Mouse (Mus musculus) fibroblast of lung, adult 2 months (primary cell): Measurements from ENCODE around the gene Bmp3.

Experiments
- DNase-seq: peaks from one replicate; pipeline ENCODE4 v3.0.0-alpha.2; 2011; ENCODE audit warnings: low read depth

Gene Bmp3

DNA sequence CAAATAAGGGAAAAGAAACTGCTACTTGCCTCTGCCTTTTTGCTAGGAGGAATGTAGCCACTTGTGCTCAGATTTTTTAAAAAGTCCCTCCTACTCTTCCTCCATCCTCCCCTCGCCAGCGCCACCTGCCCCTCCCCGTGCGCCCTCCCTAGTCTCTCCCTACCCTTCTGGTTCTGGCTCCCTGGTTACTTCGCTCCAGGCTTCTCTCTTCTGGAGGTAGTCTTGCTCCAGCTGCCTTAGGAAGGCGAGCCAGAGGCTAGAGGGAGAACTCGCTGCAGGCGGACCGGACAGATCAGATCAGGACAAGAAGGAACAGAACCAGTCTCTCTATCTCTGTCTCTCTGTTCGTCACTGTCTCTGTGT lies at the start of gene Bmp3:
Bmp3 (plus strand) TSS at position 152 of the 363 bp plus-strand sequence.
- DNase-seq, result no peak

DNA sequence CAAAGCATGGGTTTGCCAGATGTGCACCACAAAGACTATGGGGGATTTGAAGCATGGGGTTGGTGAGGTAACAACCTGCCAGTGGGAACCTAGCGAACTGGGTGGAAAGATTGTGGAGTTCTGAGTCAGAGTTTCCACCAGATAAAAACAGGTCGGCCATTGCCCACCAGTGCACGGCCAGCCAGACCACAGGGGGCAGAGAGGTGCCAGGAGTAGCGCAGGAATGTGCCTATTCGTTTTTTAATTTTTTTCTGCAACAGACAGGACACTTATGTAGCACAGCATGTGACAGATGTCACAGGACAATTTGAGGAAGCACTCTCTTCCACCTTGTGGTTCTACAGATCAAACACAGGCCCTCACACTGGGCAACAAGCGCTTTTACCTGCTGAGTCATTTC lies 49.5 kb upstream of the Bmp3 start:
- peak; percentile 3 for DNase-seq

GRCm38 (mm10) chr5:98806492-98806891 lies 47.7 kb upstream of the Bmp3 start:
- DNase-seq, result no peak

DNA sequence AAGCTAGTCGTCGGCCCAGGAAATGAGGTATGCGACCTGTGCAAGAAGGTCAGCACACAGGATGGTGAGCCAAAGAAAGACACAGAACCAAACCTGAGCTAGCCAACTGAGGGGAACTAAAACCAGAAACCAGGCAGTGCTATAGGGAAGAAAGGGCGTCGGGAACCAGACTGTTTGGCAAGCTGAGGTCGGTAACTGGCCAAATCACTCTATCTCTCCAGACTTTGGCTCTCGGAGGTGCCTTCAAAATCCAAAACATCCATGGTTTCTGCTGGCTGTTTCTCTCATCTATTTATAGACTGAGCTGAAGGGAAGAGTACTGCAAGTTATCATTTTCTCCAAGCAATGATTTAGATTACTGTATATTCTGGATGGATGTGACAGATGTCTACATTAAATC lies 47.2 kb upstream of the Bmp3 start:
- no peak for DNase-seq

DNA sequence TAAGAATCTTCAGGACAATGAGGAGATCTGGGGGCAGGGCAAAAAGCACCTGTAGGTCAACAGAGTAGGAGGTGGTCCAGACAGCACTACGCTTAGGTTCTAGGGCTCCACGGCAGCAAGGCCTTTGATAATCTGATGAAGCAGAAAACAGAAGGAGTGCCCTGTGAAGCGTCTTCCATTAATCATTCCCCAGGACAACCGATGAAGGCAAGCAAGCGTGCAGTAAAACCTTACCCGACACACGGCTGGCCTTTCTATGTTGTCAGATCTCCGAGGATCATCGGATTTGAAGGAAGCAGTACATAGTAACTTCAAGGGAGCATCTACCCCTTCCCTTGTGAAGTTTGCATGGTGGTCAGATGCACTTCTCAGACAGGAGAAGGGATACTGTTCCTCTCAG lies 46.3 kb upstream of the Bmp3 start:
- no peak for DNase-seq

- DNase-seq, result no peak
Observed at GRCm38 (mm10) chr5:98812380-98812779, 41.8 kb upstream of the Bmp3 start.

- DNase-seq, result no peak
Observed at GRCm38 (mm10) chr5:98815269-98815668, 38.9 kb upstream of the Bmp3 start.

GRCm38 (mm10) chr5:98833760-98834159 lies 20.5 kb upstream of the Bmp3 start:
- DNase-seq, result no peak

- DNase-seq, result no peak
Observed at GRCm38 (mm10) chr5:98834300-98834699, 19.9 kb upstream of the Bmp3 start.

DNA sequence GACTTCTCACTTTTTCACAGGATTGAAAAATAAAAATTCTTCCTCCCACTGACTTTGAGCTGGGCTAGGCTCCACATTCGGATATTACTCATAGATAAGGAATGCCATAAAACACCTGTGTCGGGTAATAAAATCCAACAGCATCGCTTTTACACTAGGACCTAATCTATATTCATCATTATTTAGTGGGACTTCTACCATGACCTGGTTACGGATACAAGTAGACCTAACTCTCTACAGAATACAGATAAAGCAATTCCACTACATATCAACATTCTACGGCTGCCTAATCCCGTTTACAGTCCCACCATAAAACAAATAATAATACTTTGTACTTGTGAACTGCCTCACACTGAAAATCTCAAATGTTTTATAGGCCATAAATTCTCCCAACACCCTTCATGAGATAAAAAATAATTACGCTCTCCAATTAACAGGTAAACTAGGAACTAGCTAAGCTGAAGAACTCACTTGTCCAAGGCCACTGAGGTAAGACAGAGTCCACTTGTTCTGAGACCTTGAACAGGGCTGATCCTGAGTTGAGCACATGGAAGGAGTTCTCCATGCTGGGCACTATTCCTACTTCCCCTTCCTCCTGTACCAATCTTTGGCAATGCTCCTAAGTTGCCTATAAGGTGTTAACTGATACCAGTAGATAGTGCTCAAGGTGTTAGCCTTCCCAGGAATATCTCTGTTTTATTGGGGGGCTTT lies 11.5 kb upstream of the Bmp3 start:
- no peak for DNase-seq

GRCm38 (mm10) chr5:98844664-98845063 lies 9.6 kb upstream of the Bmp3 start:
- no peak for DNase-seq

DNA sequence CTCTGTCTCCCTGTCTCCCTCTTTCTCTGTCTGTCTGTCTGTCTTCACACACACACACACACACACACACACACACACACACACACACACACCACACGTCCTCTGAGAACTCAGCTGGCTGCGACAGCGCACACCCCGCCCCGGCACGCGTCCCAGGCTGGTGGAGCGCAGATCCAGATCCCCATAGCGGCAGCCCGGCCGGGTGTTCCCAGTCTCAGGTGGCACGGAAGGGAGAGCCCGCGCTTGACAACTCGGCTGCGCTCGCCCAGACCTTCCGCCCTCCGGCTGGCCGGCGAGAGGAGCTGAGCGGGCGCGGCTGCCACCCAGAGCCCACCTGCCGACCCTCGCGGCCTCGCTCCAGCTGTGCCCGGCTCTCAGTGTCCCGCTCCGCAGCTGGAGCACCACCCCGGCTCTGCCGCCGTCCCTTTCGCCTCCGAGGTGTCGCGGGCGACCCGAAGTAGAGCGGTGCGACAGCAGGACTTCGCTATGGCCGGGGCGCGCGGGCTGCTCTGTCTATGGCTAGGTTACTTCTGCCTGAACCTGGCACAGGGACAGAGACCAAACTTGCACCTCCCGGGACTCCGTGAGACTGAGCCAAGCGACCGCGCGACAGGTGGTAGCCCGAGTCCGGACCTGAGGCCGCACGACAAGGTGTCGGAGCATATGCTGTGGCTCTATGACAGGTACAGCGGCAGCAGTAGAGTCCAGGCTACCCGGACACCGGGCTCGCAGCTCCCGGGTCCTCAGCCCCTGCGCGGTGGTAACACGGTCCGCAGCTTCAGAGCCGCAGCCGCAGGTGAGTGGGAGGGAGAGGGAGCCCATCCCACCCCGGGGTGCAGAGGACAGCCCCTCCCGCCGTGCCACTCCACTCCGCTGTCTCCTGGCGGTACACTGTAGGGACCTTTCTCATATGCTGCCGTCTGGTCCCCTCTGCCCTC lies 681 bp downstream of the Bmp3 start:
- no peak for DNase-seq

DNA sequence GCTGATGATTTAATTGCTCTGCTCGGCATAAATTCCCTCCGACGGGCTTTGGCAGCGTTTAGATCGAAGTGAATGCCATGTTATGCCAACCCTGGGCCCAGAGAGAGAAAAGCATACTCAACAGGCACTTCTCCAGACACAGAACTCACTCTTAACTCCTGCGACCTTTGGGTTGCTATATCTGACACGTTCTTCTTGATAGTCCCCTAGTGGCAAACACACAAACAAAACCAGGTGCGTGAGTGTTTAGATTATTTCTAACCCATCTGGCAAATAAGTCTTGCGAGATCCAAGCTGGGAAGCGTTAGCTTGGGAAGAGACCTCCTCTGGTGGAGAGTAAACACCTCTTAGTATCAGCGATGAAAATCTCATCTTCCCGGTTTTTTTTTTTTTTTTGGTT lies 1.5 kb downstream of the Bmp3 start:
- DNase-seq, result no peak

- DNase-seq, result no peak
Observed at GRCm38 (mm10) chr5:98856356-98856755, 2.1 kb downstream of the Bmp3 start.

DNA sequence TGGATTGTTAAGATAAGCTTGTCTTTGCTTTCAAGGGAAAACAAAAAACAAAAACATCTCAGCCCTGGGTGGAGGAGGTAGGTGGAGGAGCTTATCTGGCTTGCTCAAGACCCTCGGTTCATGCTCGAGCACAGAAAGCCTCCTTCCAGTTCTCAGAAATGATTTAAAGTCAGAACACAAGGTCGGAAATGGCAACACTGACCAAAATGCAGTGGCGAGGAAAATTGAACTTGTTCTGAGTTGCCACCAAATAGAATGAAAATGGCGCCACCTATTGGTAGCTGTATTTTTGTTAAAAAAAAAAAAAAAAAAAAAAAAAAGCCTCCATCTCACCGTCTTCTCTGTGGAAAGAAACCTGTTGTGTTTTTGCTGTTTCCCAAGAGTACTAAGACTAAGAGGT lies 9.7 kb downstream of the Bmp3 start:
- DNase-seq, result no peak

DNA sequence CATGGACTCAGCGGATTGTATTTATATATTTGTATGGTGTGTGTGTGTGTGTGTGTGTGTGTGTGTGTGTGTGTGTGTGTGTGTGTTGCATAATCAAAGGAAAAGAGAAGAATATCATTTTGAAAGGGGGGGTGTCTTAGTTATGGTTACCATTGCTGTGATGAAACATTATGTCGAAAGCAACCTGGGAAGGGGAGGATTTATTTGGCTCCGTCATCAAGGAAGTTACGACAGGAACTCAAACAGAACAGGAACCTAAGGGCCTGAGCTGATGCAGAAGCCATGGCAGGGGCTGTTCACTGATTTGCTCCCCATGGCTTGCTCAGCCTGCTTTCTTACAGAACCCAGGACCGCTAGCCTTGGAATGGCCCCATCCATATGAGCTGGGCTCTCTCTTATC lies 10.9 kb downstream of the Bmp3 start:
- no peak for DNase-seq

- DNase-seq, result no peak
Observed at GRCm38 (mm10) chr5:98876056-98876455, 21.8 kb downstream of the Bmp3 start.

DNA sequence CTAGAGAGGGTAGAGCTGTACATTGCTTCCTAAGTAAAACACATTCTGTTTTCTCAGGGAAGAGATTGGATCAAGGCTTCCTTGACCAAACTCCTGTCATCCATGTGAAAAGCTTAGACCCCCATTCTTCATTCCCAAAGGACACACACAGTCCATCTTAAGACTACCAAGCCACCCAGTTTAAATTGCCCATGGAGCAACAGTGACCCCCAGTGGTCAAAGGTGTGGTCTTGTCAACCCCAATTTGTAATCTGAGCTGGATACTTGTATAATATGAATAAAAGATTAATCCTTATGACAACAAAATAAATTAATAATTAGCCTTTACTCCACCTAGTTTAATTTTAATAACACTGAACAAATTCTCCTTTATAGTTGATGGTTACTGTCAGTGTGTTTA lies 24.7 kb downstream of the Bmp3 start:
- DNase-seq, result no peak

- DNase-seq, result no peak
Observed at GRCm38 (mm10) chr5:98882096-98882495, 27.9 kb downstream of the Bmp3 start.

DNA sequence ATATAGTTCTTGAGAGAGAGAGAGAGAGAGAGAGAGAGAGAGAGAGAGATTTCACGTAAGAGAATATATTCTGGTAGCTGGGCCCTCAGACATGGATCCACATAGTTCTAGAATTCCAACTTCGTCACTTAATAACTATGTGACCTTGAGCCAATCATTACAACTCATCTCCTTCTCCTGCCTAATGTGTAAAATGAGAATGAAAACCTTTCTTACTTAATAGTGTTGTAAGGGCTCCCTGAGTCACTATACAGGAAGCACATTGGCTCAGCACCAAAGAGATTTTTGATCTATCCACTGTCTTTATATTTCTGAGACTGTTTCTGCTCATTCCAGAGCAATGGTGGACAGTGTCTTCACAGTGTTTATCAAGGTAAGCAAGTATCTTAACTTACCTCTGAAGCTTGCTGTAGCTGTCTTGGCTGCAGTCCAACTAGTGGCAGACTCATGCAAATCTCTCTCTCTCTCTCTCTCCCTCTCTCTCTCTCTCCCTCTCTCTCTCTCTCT lies 36.4 kb downstream of the Bmp3 start:
- no peak for DNase-seq

- DNase-seq, result no peak
Observed at GRCm38 (mm10) chr5:98894281-98894680, 40.1 kb downstream of the Bmp3 start.

GRCm38 (mm10) chr5:98897946-98898345 lies 43.7 kb downstream of the Bmp3 start:
- DNase-seq, result no peak

DNA sequence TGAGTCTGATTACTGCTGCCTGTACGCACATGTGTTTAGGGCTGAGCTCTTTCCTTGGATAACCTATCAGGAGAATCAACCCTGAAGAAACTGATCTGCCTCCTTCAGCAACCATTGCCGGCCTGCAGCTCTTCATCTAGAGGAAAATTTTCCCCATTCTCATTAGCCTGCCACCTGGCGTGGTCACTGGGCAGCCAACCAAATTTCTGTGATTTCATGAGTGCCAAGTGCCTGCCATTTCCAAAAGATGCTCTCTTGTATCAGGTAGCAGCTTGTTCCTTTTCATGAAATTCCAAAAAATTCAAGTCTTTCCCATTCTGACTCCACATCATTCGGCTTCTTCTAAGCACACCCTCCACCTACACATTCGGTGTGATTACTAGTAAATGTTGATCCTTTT lies 46.7 kb downstream of the Bmp3 start:
- DNase-seq, result no peak
